Mouse (Mus musculus): ENCODE measurements around the gene Lmo7. TPM values are rescaled to one million over a fixed set of nuclear protein-coding genes. Genes with fewer than 3 reads are reported as not detected.

Gene Lmo7
- total and polyA plus RNA-seq, 2 experiments from 2014 or later: 13.4 to 26.3 TPM

- H3K4me1 ChIP-seq (ENCODE audit: insufficient read depth): no peaks in the 10 kb centered on the region
- no peaks in the 10 kb centered on the region for H3K9me3 ChIP-seq (ENCODE audit: low read length)
- DNase-seq (no peak), ATAC-seq (no peak)
- H3K4me3 ChIP-seq (ENCODE audit: low read depth, low read length): no peak overlapping the region
- TF ChIP-seq CTCF (IDR thresholded peaks at IDR 0.05; ENCODE audit: low read depth): no peak
- no peak overlapping the region for H3K4me2 ChIP-seq (ENCODE audit: low read depth)
- peaks cover 13% of the 10 kb centered on the region for H3K27me3 ChIP-seq (ENCODE audit: insufficient read depth, low read length)
- no peak overlapping the region for H3K27ac ChIP-seq (ENCODE audit: low read depth, low read length)
- WGBS: 28% methylated on average over 10 of the region's 10 CpGs
- no peaks in the 10 kb centered on the region for H3K36me3 ChIP-seq (ENCODE audit: insufficient read depth)
- no peak overlapping the region for H3K9ac ChIP-seq
Observed at GRCm38 (mm10) chr14:101733542-101734303, 4.0 kb downstream of the Lmo7 start.

DNA sequence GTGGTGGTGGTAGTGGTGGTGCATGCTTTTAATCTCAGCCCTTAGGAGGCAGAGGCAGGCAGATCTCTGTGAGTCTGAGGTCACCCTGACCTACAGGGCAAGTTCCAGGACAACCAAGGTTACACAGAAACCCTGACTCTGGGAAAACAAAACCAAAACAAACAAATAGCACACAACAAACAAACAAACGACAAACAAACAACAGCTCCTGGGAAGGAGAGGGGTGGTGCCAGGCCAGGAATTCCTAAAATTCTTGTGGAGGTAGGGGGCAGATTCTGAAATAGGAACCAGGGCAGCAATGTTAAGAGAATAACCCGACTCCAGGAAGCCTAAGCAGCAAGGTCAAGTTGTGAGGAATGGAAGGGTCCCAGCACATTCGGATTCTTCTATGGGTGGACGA, 7.7 kb downstream of the Lmo7 start:
- H3K4me3 ChIP-seq (ENCODE audit: low read depth, low read length): no peak overlapping the region
- ATAC-seq (no peak), DNase-seq (no peak)
- WGBS: 89% methylated on average over 4 of the region's 4 CpGs
- H3K36me3 ChIP-seq (ENCODE audit: insufficient read depth): no peaks in the 10 kb centered on the region
- no peaks in the 10 kb centered on the region for H3K9me3 ChIP-seq (ENCODE audit: low read length)
- H3K9ac ChIP-seq: no peak overlapping the region
- no peaks in the 10 kb centered on the region for H3K27me3 ChIP-seq (ENCODE audit: insufficient read depth, low read length)
- no peak overlapping the region for H3K27ac ChIP-seq (ENCODE audit: low read depth, low read length)
- no peaks in the 10 kb centered on the region for H3K4me1 ChIP-seq (ENCODE audit: insufficient read depth)
- no peak overlapping the region for H3K4me2 ChIP-seq (ENCODE audit: low read depth)
- no peak for TF ChIP-seq CTCF (IDR thresholded peaks at IDR 0.05; ENCODE audit: low read depth)

DNA sequence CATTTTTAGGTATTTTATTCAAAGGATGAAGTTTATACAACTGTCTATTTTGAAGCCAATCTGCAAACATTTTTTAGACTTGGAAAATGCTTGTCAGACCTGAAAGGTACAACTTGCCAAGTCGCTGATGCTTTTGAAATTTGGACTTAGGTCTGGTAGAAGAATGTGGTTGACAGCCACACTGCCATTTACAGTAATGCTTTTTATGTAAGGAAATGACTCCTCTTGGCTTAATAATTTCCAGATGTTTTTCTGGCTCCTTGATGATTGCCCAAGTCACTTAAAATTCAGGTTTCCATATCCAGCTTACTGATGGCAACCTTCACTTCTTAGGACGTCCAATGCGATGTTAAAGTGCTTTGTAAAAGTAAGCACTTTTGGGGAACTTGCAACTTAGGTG, 16.9 kb downstream of the Lmo7 start:
- no peak for DNase-seq
- no peak overlapping the region for H3K9ac ChIP-seq
- H3K4me1 ChIP-seq (ENCODE audit: insufficient read depth): no peaks in the 10 kb centered on the region
- H3K4me2 ChIP-seq (ENCODE audit: low read depth): no peak overlapping the region
- H3K27me3 ChIP-seq (ENCODE audit: insufficient read depth, low read length): no peaks in the 10 kb centered on the region
- H3K36me3 ChIP-seq (ENCODE audit: insufficient read depth): no peaks in the 10 kb centered on the region
- TF ChIP-seq CTCF (IDR thresholded peaks at IDR 0.05; ENCODE audit: low read depth): no peak
- ATAC-seq: no peak
- no peak overlapping the region for H3K27ac ChIP-seq (ENCODE audit: low read depth, low read length)
- 87% methylated on average over 3 of the region's 3 CpGs for WGBS
- H3K9me3 ChIP-seq (ENCODE audit: low read length): no peaks in the 10 kb centered on the region
- H3K4me3 ChIP-seq (ENCODE audit: low read depth, low read length): no peak overlapping the region

- no peak for DNase-seq
- H3K27me3 ChIP-seq (ENCODE audit: insufficient read depth, low read length): no peaks in the 10 kb centered on the region
- no peaks in the 10 kb centered on the region for H3K36me3 ChIP-seq (ENCODE audit: insufficient read depth)
- ATAC-seq: no peak
- no peak overlapping the region for H3K4me3 ChIP-seq (ENCODE audit: low read depth, low read length)
- TF ChIP-seq CTCF (IDR thresholded peaks at IDR 0.05; ENCODE audit: low read depth): no peak
- H3K4me1 ChIP-seq (ENCODE audit: insufficient read depth): no peaks in the 10 kb centered on the region
- no peak overlapping the region for H3K9ac ChIP-seq
- H3K4me2 ChIP-seq (ENCODE audit: low read depth): no peak overlapping the region
- no peaks in the 10 kb centered on the region for H3K9me3 ChIP-seq (ENCODE audit: low read length)
- WGBS: 94% methylated on average over 11 of the region's 11 CpGs
- no peak overlapping the region for H3K27ac ChIP-seq (ENCODE audit: low read depth, low read length)
Observed at GRCm38 (mm10) chr14:101747811-101748210, 18.1 kb downstream of the Lmo7 start.

GRCm38 (mm10) chr14:101748436-101748835, 18.7 kb downstream of the Lmo7 start:
- Histone ChIP-seq H3K27ac (ENCODE audit: low read depth, low read length) (no peak overlapping the region), H3K4me1 (ENCODE audit: insufficient read depth) (no peaks in the 10 kb centered on the region), H3K36me3 (ENCODE audit: insufficient read depth) (no peaks in the 10 kb centered on the region), H3K9me3 (ENCODE audit: low read length) (no peaks in the 10 kb centered on the region), H3K9ac (no peak overlapping the region), H3K27me3 (ENCODE audit: insufficient read depth, low read length) (no peaks in the 10 kb centered on the region), H3K4me3 (ENCODE audit: low read depth, low read length) (no peak overlapping the region), H3K4me2 (ENCODE audit: low read depth) (no peak overlapping the region)
- ATAC-seq (no peak), DNase-seq (no peak)
- 89% methylated on average over 7 of the region's 7 CpGs for WGBS
- TF ChIP-seq CTCF (IDR thresholded peaks at IDR 0.05; ENCODE audit: low read depth): no peak

DNA sequence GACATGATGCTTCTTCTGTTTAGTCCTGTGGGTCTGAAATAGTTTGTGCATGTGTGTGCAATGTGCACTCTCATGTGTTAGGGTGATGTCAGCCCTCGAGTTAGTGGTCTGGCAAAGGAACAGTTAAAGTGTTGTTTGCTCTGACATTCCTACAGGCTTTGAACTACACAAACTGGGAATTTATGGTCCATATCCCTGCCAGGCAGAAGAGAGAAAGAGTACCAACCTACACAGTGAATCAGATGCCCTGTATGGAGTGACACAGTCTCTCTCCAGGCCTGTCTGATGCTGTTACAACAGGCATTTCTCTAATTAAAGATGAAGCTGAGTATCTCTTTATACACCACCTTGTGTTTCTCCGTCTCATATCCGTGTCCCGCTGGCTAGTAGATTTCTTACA, 21.2 kb downstream of the Lmo7 start:
- Histone ChIP-seq H3K36me3 (ENCODE audit: insufficient read depth) (no peaks in the 10 kb centered on the region), H3K9ac (no peak overlapping the region), H3K27me3 (ENCODE audit: insufficient read depth, low read length) (no peaks in the 10 kb centered on the region), H3K27ac (ENCODE audit: low read depth, low read length) (no peak overlapping the region), H3K9me3 (ENCODE audit: low read length) (no peaks in the 10 kb centered on the region), H3K4me2 (ENCODE audit: low read depth) (no peak overlapping the region), H3K4me1 (ENCODE audit: insufficient read depth) (no peaks in the 10 kb centered on the region), H3K4me3 (ENCODE audit: low read depth, low read length) (no peak overlapping the region)
- 83% methylated on average over 4 of the region's 4 CpGs for WGBS
- TF ChIP-seq CTCF (IDR thresholded peaks at IDR 0.05; ENCODE audit: low read depth): no peak
- no peak for DNase-seq
- ATAC-seq: no peak

- ATAC-seq (no peak), DNase-seq (no peak)
- Histone ChIP-seq H3K27ac (ENCODE audit: low read depth, low read length) (no peak overlapping the region), H3K9ac (no peak overlapping the region), H3K9me3 (ENCODE audit: low read length) (no peaks in the 10 kb centered on the region), H3K4me1 (ENCODE audit: insufficient read depth) (no peaks in the 10 kb centered on the region), H3K36me3 (ENCODE audit: insufficient read depth) (no peaks in the 10 kb centered on the region), H3K4me3 (ENCODE audit: low read depth, low read length) (no peak overlapping the region), H3K27me3 (ENCODE audit: insufficient read depth, low read length) (no peaks in the 10 kb centered on the region), H3K4me2 (ENCODE audit: low read depth) (no peak overlapping the region)
- no peak for TF ChIP-seq CTCF (IDR thresholded peaks at IDR 0.05; ENCODE audit: low read depth)
- WGBS: 36% methylated on average over 4 of the region's 4 CpGs
Observed at GRCm38 (mm10) chr14:101755425-101755824, 25.7 kb downstream of the Lmo7 start.
